Mouse (Mus musculus) thymus, postnatal 36 days (tissue): ENCODE results near the gene Tmem50b.

Experiments
- DNase-seq, 2 experiments: peaks; one replicate each; pipeline ENCODE4 v3.0.0; 2022; ENCODE audit warnings: mixed read lengths in 2 of 2

Gene Tmem50b

GRCm38 (mm10) chr16:91561541-91562457, 35.8 kb downstream of the Tmem50b start:
- no peak for DNase-seq

- peak; percentile 43 to 44 for DNase-seq
Observed at GRCm38 (mm10) chr16:91561099-91561498, 36.5 kb downstream of the Tmem50b start.

- no peak for DNase-seq
Observed at GRCm38 (mm10) chr16:91557693-91558092, 39.9 kb downstream of the Tmem50b start.

GRCm38 (mm10) chr16:91557214-91557613, 40.4 kb downstream of the Tmem50b start:
- no peak for DNase-seq

GRCm38 (mm10) chr16:91556659-91557058, 40.9 kb downstream of the Tmem50b start:
- no peak for DNase-seq

- no peak for DNase-seq
Observed at GRCm38 (mm10) chr16:91555017-91555605, 42.5 kb downstream of the Tmem50b start.

- DNase-seq: peak; percentile 31 to 49
Observed at GRCm38 (mm10) chr16:91553625-91554024, 44.0 kb downstream of the Tmem50b start.

GRCm38 (mm10) chr16:91552072-91552471, 45.5 kb downstream of the Tmem50b start:
- DNase-seq: no peak

- peak in 1 of 2 experiments; percentile 3 for DNase-seq
Observed at GRCm38 (mm10) chr16:91551081-91551524, 46.5 kb downstream of the Tmem50b start.

- no peak for DNase-seq
Observed at GRCm38 (mm10) chr16:91549616-91550015, 48.0 kb downstream of the Tmem50b start.

GRCm38 (mm10) chr16:91548996-91549395, 48.6 kb downstream of the Tmem50b start:
- DNase-seq: no peak

GRCm38 (mm10) chr16:91548586-91548985, 49.0 kb downstream of the Tmem50b start:
- no peak for DNase-seq

- DNase-seq: no peak
Observed at GRCm38 (mm10) chr16:91547974-91548373, 49.6 kb downstream of the Tmem50b start.

- DNase-seq: peak; percentile 73 to 75
Observed at GRCm38 (mm10) chr16:91546836-91547741, 50.5 kb downstream of the Tmem50b start, which contains the start of gene Ifngr2. TSS of gene Ifngr2 (plus strand) at chr16:91547072.

GRCm38 (mm10) chr16:91546391-91546835, 51.2 kb downstream of the Tmem50b start:
- DNase-seq: peak; percentile 54 to 55

- DNase-seq: peak; percentile 72 to 80
Observed at GRCm38 (mm10) chr16:91545597-91546281, 51.9 kb downstream of the Tmem50b start.

GRCm38 (mm10) chr16:91543619-91544018, 54.0 kb downstream of the Tmem50b start:
- DNase-seq: no peak

- peak; percentile 67 to 83 for DNase-seq
Observed at GRCm38 (mm10) chr16:91541573-91542081, 56.0 kb downstream of the Tmem50b start.

- DNase-seq: peak; percentile 33 to 48
Observed at GRCm38 (mm10) chr16:91538513-91538912, 59.1 kb downstream of the Tmem50b start.

- no peak for DNase-seq
Observed at GRCm38 (mm10) chr16:91538051-91538450, 59.5 kb downstream of the Tmem50b start.

- no peak for DNase-seq
Observed at GRCm38 (mm10) chr16:91537065-91537464, 60.5 kb downstream of the Tmem50b start.

GRCm38 (mm10) chr16:91536372-91536771, 61.2 kb downstream of the Tmem50b start:
- no peak for DNase-seq
